Mouse (Mus musculus): ENCODE measurements at regions not wholly inside any gene's neighbourhood (a gene's known extent, or its start where the extent isn't known, plus 50 kb on each side); places are given as distances from the start of the nearest gene placed in this dataset.

DNA sequence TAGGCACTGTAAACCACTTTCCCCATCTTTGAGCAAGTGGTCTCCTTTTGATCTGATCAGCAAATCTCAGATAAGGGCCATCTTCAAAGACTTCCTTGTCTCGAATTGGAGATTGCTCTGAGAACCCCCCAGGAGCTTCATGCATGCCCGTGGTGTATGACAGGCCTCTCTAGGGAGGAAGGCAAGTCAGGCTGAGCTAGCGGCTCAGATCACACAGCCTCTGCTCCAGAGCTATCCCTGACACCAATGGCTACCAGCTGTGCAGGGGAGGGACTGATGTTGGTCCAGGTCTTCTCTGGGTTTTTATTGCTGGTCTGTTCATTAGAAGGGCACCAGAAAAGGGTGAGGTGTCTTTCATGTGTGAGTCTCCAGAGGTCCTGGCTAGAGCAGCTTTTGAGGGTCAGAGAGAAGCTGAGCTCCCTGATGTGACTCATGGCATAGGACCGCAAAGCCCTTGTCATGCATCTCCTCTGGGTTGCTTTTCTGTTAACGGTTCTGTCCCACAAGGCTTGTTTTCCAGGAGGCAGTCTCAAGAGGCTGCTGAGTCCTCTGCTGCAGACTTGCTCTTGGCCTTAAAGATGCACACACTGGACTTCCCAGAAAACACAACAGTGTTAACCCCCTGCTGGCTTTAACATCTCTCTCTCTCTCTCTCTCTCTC is 171.7 kb upstream of the Tle3 start:
- Histone ChIP-seq H3K4me1 (ENCODE audit: control insufficient read depth, insufficient read depth, low read length) (no peaks in the 10 kb centered on the region), H3K27me3 (ENCODE audit: control insufficient read depth, insufficient read depth, low read length) (no peaks in the 10 kb centered on the region), H3K4me3 (replicated peaks; ENCODE audit: insufficient read depth, low read depth, low read length) (no peak overlapping the region), H3K27ac (ENCODE audit: insufficient read depth, low read length) (no peak overlapping the region)
- TF ChIP-seq CTCF (IDR thresholded peaks at IDR 0.05; ENCODE audit: borderline replicate concordance, insufficient read depth, low read depth, low read length) (no peak), POLR2A (IDR thresholded peaks at IDR 0.05; ENCODE audit: borderline replicate concordance, insufficient read depth, low read length) (no peak)
- 73% methylated on average over 5 of the region's 5 CpGs for WGBS
- no peak for DNase-seq

GRCm38 (mm10) chr9:61205049-61205448 is 167.1 kb upstream of the Tle3 start:
- H3K27ac ChIP-seq (ENCODE audit: insufficient read depth, low read length): no peak overlapping the region
- H3K4me3 ChIP-seq (replicated peaks; ENCODE audit: insufficient read depth, low read depth, low read length): no peak overlapping the region
- H3K27me3 ChIP-seq (ENCODE audit: control insufficient read depth, insufficient read depth, low read length): no peaks in the 10 kb centered on the region
- DNase-seq: no peak
- 90% methylated on average over 8 of the region's 8 CpGs for WGBS
- H3K4me1 ChIP-seq (ENCODE audit: control insufficient read depth, insufficient read depth, low read length): no peaks in the 10 kb centered on the region; the same call in 1 of the 2 replicates
- TF ChIP-seq CTCF (IDR thresholded peaks at IDR 0.05; ENCODE audit: borderline replicate concordance, insufficient read depth, low read depth, low read length) (no peak), POLR2A (IDR thresholded peaks at IDR 0.05; ENCODE audit: borderline replicate concordance, insufficient read depth, low read length) (no peak)

GRCm38 (mm10) chr9:61206725-61207365 is 165.3 kb upstream of the Tle3 start:
- no peak overlapping the region for H3K27ac ChIP-seq (ENCODE audit: insufficient read depth, low read length)
- 65% methylated on average over 13 of the region's 13 CpGs for WGBS
- no peaks in the 10 kb centered on the region for H3K27me3 ChIP-seq (ENCODE audit: control insufficient read depth, insufficient read depth, low read length)
- TF ChIP-seq CTCF (IDR thresholded peaks at IDR 0.05; ENCODE audit: borderline replicate concordance, insufficient read depth, low read depth, low read length): no peak
- no peak for TF ChIP-seq POLR2A (IDR thresholded peaks at IDR 0.05; ENCODE audit: borderline replicate concordance, insufficient read depth, low read length)
- H3K4me3 ChIP-seq (replicated peaks; ENCODE audit: insufficient read depth, low read depth, low read length): no peak overlapping the region
- no peaks in the 10 kb centered on the region; the same call in 1 of the 2 replicates for H3K4me1 ChIP-seq (ENCODE audit: control insufficient read depth, insufficient read depth, low read length)
- DNase-seq: no peak

- 82% methylated on average over 13 of the region's 13 CpGs for WGBS
- TF ChIP-seq CTCF (IDR thresholded peaks at IDR 0.05; ENCODE audit: borderline replicate concordance, insufficient read depth, low read depth, low read length) (no peak), POLR2A (IDR thresholded peaks at IDR 0.05; ENCODE audit: borderline replicate concordance, insufficient read depth, low read length) (no peak)
These were observed 164.6 kb upstream of the Tle3 start for GRCm38 (mm10) chr9:61207423-61208150.

DNA sequence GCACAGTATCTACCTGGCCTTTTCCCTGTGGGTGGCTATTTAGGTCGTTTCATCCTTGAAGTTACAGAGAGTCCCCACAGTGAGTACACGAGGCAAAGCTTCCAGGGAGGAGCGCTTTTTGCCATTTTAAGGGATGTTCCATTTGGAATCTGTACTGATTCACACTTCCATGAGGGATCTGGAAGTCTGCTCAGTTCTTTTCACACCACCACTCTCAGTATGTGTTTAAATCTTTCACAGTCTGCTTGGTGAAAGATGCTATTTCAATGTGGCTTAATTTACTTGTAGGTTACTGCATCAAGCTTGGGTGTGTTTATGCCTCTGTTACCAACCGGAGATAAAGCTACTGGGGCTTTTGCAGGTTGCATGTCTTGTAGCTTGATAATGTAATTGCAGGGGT is 160.5 kb upstream of the Tle3 start:
- Histone ChIP-seq H3K4me3 (replicated peaks; ENCODE audit: insufficient read depth, low read depth, low read length) (no peak overlapping the region), H3K4me1 (ENCODE audit: control insufficient read depth, insufficient read depth, low read length) (no peaks in the 10 kb centered on the region; the same call in 1 of the 2 replicates), H3K27me3 (ENCODE audit: control insufficient read depth, insufficient read depth, low read length) (no peaks in the 10 kb centered on the region), H3K27ac (ENCODE audit: insufficient read depth, low read length) (no peak overlapping the region)
- TF ChIP-seq CTCF (IDR thresholded peaks at IDR 0.05; ENCODE audit: borderline replicate concordance, insufficient read depth, low read depth, low read length): no peak
- TF ChIP-seq POLR2A (IDR thresholded peaks at IDR 0.05; ENCODE audit: borderline replicate concordance, insufficient read depth, low read length): no peak
- no peak for DNase-seq
- 69% methylated on average over 4 of the region's 4 CpGs for WGBS

More at GRCm38 (mm10) chr9:61207423-61208150, 164.6 kb upstream of the Tle3 start:
- Histone ChIP-seq H3K4me1 (ENCODE audit: control insufficient read depth, insufficient read depth, low read length) (no peaks in the 10 kb centered on the region; the same call in 1 of the 2 replicates), H3K27ac (ENCODE audit: insufficient read depth, low read length) (no peak overlapping the region), H3K4me3 (replicated peaks; ENCODE audit: insufficient read depth, low read depth, low read length) (no peak overlapping the region), H3K27me3 (ENCODE audit: control insufficient read depth, insufficient read depth, low read length) (no peaks in the 10 kb centered on the region)
- DNase-seq: peak in 1 of 2 experiments; percentile 24

GRCm38 (mm10) chr9:61214943-61215342 is 157.2 kb upstream of the Tle3 start:
- H3K27ac ChIP-seq (ENCODE audit: insufficient read depth, low read length): no peak overlapping the region
- 71% methylated on average over 6 of the region's 6 CpGs for WGBS
- no peak overlapping the region for H3K4me3 ChIP-seq (replicated peaks; ENCODE audit: insufficient read depth, low read depth, low read length)
- TF ChIP-seq POLR2A (IDR thresholded peaks at IDR 0.05; ENCODE audit: borderline replicate concordance, insufficient read depth, low read length): no peak
- no peak for TF ChIP-seq CTCF (IDR thresholded peaks at IDR 0.05; ENCODE audit: borderline replicate concordance, insufficient read depth, low read depth, low read length)
- no peaks in the 10 kb centered on the region for H3K4me1 ChIP-seq (ENCODE audit: control insufficient read depth, insufficient read depth, low read length)
- no peak for DNase-seq
- no peaks in the 10 kb centered on the region for H3K27me3 ChIP-seq (ENCODE audit: control insufficient read depth, insufficient read depth, low read length)

DNA sequence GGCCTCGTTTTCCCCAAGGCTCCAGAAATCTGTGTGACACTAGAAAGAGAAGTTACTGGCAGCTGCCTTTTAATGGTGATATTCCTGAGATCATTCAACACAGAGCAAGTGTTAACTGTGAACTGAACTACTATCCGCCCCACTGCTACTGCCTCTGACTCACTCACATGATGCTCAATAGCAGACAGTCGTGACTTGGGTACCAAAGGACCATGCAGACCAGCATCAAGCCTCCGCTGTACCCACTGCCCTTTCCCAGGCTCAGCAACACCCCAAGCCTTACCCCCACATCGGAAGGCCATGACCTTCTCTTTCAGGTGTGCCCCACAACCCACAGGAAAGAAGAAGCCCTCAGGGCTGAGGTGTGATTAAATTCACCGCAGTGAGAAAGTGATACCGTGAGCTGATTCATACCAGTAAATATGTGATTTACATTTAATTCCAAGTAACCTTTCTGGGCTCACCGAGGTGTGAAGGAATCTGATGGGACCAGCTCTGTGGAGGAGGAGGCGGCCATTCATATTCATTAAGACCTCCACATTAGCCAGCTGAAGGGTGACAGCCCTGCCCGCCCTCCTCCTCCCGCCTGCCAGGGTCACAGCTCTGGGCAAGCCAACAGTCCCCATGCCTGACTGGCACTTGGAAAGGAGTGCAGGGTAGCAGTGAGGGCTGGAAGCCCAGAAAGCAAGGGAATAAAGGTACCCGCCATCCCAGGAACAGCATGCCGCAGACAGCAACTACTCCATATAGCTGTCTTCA is 156.0 kb upstream of the Tle3 start:
- no peak for DNase-seq
- TF ChIP-seq POLR2A (IDR thresholded peaks at IDR 0.05; ENCODE audit: borderline replicate concordance, insufficient read depth, low read length): no peak
- TF ChIP-seq CTCF (IDR thresholded peaks at IDR 0.05; ENCODE audit: borderline replicate concordance, insufficient read depth, low read depth, low read length): no peak
- WGBS: 77% methylated on average over 13 of the region's 13 CpGs
- H3K27ac ChIP-seq (ENCODE audit: insufficient read depth, low read length): no peak overlapping the region
- no peaks in the 10 kb centered on the region for H3K27me3 ChIP-seq (ENCODE audit: control insufficient read depth, insufficient read depth, low read length)
- no peak overlapping the region for H3K4me3 ChIP-seq (replicated peaks; ENCODE audit: insufficient read depth, low read depth, low read length)
- H3K4me1 ChIP-seq (ENCODE audit: control insufficient read depth, insufficient read depth, low read length): no peaks in the 10 kb centered on the region

Data from cerebellum, adult 2 months (tissue).